Mouse (Mus musculus) cerebellum, adult 11 months (tissue): Measurements from ENCODE around the gene Stk16.
"Not testable (repeated sequence)": the region's sequence is repeated elsewhere in the genome, so short reads cannot be mapped to it uniquely, and the experiment has no call there.

Experiments used
- DNase-seq: peaks from one replicate; pipeline ENCODE4 v3.0.0; 2022

Stk16 gene

DNA sequence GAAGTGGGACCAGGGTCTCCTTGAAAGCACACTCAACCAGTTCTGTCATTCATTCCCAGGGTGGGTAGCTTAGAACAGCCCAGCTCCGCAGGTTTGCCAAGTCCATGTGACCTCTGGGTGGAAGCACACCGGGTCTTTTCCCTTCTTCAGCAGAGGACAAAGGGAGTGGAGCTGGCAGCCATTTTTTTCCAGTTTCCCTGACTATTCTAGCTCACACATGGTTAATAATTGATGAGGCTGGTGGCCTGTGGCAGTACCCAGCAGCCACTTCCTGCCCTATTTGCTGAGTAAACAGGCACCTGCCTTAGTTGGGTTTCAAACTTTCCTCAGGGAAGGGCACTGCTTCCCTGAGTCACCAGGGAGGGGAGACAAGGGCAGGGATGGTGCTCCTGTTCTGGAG, 3.8 kb downstream of the Stk16 start:
- DNase-seq = no peak

DNA sequence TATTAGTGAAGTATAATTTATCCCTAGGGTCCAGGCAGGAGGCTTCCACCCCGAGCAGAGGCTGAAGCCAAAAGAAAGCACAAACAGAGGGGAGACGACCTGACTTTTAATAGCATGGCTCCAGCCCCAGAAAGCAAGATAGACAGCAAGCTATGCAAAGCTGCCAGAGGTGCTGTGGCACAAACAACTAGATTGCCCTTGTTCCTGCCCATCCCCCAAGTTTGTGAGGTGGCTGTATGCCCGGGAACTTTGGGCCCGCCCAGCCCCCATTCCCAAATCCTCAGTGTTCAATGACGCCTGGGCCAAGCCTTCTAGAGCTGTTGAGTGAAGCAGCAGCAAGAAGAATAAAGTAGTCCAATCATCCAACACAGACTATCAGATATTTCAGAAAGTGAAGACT, 4.2 kb downstream of the Stk16 start:
- DNase-seq = no peak

DNA sequence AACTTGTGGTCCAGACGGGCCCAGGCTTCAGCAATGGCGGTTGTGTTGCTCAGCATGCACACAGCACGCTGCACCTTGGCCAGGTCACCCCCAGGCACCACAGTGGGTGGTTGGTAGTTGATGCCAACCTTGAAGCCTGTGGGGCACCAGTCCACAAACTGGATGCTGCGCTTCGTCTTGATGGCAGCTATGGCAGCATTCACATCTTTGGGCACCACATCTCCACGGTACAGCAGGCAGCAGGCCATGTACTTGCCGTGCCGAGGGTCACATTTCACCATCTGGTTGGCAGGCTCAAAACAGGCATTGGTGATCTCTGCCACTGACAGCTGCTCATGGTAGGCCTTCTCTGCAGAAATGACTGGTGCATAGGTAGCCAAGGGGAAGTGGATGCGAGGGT, 5.1 kb downstream of the Stk16 start:
- no peak for DNase-seq

DNA sequence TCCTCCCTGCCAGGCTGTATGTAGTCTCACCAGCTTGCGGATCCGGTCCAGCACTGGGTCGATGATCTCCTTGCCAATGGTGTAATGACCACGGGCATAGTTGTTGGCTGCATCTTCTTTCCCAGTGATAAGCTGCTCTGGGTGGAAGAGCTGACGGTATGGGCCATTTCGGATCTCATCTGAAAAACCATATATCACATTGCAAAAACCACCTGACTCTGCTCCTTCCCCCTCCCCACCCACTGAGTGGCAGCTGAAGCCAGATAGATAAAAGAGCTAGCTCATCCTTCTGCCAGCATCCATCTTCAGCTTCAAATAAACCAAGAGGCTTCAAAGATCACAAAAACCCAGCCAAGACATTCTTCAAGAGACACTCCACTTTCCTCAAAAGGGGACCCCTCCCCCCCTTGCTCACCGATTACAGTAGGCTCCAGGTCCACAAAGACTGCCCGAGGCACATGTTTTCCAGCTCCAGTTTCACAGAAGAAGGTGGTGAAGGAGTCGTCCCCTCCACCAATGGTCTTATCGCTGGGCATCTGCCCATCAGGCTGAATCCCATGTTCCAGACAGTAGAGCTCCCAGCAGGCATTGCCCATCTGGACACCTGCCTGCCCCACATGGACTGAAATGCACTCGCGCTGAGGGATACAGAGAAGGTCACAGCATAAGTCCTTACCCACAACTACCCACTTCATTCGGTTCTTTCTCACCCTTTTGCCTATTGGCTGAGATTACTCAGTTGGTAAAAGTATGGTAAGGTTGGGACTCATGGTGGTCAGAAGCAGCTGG, 6.4 kb downstream of the Stk16 start:
- no peak for DNase-seq

DNA sequence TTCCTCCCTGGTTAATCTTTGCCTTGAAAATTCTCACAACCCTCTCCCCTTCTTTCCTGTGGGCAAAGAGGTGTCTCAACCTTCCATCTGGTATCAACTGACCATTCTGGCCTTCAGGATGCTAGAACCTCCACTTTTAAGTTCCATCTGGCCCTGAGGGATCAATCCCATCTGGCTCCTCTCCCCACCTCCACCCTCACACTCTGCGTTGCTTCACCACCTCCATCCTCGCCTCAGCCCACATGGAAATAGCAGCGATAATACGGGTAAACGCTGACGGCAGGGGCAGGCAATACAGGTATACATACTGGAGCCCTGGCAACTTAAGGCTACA, 7.2 kb downstream of the Stk16 start:
- DNase-seq = peak; percentile 57

DNA sequence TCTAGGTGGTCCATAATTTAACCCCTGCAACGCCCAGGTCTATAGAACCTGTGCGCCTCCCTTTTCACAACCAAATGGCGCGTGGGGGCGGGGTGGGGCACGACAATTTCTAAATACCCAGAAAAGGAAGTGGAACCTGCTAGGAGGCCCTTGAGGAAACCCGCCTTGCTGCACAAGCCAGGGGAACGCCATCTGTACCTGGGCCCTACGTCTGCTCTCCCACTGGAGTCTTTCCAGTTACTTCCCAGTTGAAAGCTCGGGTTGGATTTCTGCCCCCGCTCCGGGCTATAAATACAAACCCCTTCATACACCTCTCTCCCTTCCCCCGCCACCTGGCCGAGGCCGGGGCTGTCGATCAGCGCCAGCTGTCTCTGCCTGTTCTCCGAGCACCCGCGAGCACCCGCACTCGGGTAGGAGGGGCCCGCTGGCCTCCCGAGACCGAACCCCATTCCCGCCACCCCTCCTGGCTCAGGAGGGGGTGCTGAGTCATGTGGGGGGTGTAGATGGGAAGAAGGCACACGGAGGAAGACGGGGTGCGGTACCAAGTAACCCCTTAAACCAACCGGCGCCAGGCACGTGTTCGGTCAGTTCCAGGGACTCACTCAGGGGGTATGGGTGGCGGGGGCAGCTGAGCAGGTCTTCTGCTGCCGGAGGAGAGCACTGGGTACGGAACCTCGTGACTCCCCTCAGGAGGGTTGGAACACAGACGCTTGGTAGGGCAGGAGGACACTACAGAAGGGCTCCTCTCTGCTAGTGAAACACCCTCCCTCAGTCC, 7.8 kb downstream of the Stk16 start:
- peak; percentile 90 for DNase-seq

DNA sequence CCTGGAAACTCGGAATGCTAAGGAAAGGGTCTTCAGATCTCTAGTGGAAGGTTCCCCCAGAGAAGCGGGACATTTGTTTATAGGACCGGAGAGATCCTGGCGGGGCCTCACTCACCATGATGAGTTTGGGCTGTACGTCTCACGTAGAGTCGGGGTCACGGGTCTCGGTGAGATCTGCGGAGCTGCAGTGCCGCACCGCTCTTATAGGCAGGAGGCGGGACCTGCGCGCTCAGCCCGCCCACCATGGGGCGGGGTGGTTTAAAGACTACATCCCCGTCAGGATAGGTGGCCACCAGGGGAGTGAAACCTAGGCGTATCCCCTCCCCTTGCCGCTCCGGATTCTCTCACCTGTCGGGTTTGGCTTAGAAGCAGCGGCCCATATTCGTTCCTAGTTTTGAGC, 8.4 kb downstream of the Stk16 start:
- peak; percentile 97 for DNase-seq

DNA sequence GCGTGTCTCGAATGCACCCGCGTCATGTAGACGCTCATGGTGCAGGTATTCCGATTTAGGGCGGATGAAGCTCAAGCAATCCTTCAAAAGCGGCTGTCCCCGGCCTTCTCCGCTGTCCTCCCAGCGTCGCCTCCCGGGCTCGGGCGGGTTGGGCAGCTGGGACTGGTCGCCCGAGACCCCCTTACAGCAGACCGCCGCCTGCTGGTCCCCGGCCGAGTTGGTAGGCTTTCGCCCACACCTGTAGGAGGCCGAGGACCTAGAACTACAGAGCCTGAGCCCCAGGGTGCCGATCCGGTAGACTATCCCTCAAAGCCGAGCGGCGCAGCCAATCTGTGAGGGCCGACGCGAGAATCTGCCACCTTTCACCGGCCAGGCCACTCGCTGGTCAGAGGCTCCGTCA, 8.9 kb downstream of the Stk16 start, which contains the start of gene Tuba4a:
Gene Tuba4a (minus strand): TSS at position 335 of the 400 bp plus-strand sequence.
- no peak for DNase-seq

DNA sequence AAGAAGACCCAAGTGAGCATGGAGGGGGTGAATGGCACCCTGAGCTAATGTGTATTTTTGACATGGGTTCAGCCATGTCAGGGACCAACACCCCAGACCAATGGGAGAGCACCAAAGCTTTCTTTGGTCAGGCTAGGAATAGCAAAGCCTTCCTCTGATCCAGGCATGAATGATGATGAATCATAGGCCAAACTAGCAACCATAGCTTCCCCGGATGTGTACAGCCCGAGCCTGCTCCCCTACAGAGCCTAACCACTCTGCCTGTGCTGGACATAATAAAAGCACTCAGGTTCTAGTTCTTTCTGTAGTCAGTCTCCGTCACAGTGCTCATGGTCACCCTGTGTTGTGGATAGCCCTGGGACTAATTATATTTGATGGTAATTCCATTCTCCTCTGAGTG, 10.9 kb downstream of the Stk16 start:
- DNase-seq = no peak

DNA sequence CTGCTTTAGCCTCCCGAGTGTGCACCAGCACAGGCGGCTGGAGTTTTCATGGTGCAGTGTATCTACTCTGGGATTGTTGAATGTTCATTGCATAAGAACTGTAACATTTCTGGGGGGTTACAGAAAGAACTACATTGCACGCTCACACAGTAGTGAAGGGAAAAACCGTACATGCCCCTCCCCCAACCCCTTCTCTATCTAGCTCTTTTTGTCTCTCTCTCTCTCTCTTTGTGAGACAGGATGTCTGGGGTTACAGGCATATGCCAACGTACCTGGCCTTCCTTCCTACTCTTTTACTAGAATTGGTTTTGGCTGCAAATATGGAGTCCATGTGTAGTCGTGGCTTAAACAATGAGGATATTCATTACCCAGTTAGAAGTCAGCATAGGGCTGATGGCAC, 12.3 kb downstream of the Stk16 start:
- DNase-seq = no peak

DNA sequence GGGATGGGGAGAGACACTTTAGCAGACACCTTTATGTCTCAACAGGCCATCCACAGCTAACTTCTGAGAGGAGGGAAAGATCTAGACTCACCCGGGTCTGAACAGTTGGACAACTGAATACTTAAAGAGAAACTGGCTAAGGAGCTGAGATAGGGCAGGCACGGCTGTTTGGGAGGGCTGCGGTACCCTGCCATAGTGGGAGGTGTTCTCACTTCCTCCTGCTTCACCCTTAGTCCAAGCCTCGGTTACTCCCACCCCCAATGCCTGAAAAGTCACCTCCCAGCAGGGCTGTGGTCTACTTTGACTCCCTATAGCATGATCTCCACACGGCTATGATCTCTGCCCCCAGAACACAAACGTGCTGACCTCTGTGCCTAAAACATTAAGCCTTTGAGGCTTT, 12.9 kb downstream of the Stk16 start:
- no peak for DNase-seq

DNA sequence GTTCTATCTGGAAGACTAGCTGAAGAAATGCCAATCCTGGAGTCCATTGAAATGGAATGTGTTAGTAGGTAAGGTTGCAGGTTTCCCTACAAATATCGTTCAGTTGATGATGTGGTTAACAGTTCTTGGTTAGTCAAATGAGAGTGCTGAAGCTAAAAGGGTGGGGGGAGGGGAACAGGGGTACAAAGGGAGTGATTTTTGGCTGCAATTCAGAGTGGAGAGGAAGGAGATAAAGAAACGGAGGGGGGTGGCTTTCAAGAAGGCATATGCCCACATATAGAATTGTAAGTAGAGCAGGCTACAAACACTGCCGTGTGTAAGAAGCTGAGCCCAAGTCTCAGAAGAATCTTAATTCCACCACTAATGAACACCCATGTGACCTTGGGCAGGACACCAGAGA, 14.8 kb downstream of the Stk16 start:
- no peak for DNase-seq

DNA sequence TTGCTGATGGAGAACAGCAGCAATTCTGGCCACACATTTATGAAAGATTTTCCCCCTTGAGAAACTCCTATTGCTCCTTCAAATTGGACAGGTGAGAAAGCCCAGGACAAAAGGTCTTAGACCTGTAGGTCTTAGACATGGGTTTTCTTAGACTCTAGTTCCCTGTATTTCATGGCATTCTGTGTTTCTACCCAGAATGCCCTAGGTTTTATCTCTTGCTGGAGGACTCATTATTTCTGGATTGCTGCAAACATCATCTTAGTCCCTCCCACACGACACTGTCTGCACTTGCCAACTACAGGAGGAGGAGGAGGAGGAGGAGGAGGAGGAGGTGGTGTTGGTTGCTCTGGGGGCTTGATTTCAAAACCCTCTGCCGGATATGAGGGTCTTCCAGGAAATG, 15.5 kb downstream of the Stk16 start:
- DNase-seq = no peak

DNA sequence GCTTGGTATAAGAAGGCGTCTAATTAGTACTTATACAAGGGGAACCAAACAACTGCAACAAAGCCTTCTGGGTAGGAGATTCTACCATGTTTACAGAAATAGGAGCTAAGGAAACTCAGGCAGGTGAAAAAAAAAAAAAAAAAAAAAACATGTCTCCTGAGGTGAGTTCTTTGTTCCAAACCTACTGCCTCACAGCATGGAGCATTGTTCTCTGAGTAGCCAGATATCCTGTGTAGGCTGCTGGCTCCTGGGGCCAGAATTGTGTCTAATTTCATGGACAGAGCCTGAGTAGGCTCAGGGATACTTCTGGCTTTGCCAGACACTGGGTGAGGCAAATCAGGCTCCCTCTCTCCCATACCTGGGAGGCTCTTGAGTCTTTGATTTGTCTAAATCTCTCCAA, 17.0 kb downstream of the Stk16 start:
- no peak for DNase-seq

DNA sequence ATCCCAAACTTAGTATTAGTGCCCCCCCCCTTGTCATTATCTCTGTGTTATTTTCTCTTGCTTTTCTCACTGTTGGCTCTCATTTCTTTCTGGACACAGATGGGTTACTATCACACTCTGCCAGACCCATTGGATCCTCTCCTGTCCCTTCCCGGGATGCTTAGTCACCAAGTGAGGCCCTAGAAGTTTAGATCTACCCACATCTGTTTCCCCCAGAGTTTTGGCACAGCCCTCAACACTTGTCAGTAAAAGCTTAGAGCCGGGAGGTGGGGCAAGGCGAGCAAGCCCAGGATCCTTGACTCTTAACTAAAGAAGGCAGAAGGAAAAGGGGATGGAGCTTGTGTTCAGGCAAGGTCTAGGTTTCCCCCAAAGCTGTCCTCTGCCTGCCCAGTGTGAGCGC, 18.5 kb downstream of the Stk16 start:
- DNase-seq = no peak

DNA sequence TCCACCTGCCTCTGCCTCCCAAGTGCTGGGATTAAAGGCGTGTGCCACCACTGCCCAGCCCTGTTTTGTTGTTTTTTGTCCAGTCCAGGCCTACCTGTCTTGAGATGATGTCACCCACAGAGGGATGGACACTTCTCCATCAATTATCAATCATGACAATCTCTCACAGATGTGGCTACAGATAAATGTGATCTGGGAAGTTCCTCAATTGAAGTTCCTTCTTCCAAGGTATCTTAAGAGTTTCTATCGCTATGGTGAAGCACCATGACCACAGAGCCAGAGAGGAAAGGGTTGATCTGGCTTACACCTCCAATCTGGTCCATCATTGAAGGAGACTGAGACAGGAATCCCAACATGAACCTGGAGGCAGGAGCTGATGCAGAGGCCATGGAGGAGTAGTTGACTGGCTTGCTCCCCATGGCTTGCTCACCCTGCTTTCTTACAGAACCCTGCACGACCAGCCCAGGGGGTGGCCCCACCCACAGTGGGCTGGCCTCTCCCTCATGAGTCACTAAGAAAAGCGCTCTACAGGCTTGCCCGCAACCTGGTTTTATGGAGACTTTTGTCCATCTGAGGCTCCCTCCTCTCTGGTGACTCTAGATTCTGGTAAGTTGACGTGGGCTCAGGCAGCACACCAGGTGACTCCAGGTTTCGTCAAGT, 19.8 kb downstream of the Stk16 start:
- no peak for DNase-seq

DNA sequence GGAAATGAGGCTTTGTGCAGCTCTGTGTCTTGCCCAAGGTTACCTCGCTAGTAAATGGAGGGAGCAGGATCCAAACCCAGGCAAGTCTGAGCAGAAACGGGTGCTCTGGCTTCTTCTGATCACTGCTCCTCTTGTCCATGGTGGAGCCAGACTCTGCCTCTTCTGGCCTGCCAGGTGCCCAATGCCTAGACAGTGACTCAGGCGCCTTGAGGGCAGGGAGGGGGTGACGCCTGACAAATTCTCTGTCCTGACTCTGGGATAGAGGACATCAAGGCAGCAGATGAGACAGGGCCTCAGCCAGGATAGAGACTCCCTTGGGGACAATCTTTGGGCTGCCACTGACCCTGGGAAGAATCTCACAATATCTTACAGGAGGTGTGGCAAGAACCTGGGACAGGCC, 20.6 kb downstream of the Stk16 start:
- DNase-seq = no peak

DNA sequence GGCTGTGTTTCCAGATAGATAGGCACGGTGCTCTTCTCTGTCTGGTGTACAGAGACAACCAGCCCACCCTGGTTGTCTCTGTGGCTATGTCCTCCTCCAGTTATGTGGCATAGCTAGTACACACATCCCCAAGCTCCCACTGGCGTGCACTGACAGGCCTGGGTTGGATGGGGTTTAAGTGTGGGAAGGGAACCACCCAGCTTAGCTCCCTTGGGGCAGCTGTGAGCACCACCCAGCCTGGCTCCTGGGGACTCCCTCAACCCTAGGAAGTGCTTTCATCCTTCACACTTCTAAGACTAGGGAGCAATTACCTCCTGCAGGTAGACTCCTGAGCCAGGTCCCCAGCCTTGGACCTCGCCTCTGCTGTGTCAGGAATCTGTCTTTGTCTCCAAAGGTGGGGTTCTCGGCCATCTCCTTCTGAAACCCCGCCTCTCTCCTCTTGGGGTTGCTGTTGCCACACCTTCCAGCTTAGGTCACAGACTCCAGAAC, 21.1 kb downstream of the Stk16 start, which contains the start of gene A630095N17Rik:
Gene A630095N17Rik (minus strand): TSS at position 439 of the 489 bp plus-strand sequence.
- DNase-seq = no peak

DNA sequence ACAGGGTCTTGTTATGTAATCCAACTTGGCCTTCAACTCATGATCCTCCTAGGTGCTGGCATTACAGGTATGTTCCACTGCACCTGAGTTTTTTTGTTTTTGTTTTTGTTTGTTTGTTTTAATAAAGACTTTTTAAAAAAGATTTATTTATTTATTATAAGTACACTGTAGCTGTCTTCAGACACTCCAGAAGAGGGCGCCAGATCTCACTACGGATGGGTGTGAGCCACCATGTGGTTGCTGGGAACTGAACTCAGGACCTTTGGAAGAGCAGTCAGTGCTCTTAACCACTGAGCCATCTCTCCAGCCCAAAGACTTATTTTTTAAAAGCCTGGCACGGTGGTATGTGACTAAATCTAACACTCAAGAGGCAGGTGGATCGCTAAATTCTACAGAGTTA, 21.9 kb downstream of the Stk16 start:
- not testable (repeated sequence) for DNase-seq

DNA sequence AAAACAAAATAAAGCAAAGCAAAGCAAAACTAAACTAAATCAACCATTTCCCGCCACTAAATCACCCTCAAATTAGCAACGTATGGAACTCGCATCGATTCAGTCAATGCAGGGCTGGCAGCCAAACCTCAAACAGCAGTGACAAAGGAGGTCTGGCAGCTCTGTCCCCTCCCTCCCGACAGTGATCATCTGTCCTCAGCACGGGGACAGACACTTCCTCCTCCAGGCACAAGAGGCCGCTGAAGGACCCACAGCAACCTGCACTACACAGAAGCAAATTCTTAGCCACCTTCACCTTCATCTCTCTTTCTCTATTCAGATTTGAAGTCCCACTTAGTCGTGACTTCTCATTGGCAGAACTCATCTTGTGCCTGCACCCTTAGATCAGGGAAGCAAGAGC, 24.0 kb downstream of the Stk16 start:
- peak; percentile 77 for DNase-seq

DNA sequence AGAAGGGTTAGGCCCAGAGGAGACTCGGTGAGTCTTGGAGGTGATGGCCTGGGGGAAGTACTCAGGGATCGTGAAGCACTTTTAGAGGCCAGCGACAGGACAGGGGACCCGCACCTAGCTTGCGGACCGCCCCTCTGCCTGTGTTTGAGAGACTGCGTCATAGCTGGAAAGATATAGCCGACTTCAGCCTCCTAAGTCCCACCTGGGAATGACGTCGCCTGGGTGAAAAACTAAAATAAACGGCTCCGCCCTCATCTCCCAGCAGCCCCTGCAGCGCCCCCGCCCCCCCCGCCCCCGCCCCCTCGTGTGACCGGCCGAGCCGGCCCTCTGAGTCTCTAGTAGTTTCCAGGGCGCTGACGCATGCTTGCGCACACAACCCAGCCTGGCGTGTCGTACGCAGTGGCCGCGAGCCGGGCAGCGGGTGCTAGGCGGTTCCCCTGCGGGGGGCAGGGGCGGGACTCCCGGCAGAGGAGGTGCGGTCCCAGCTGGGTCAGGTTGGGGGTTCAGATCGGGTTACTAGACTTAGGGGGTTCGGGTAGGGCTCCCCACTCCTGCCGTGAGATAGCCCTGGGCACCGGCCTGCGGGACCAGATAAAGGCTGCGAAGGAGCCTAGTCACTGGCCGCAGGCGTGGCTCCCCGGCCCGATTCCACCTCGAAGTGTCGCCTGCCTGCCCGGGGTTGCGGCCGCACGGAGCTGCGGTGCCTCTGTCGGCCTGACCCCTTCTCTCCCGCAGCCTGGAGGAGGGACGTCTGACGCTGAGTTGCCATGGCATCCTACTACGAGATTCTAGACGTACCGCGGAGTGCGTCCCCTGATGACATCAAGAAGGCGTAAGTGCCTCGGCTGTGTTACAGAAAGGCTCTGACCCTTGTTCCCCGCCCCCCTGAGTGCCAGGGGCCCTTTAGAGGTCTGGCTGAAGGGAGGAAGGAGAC, 25.7 kb downstream of the Stk16 start, which contains the start of gene Dnajb2:
Gene Dnajb2 (plus strand): TSS at position 290 of the 934 bp plus-strand sequence.
- DNase-seq = peak; percentile 87

DNA sequence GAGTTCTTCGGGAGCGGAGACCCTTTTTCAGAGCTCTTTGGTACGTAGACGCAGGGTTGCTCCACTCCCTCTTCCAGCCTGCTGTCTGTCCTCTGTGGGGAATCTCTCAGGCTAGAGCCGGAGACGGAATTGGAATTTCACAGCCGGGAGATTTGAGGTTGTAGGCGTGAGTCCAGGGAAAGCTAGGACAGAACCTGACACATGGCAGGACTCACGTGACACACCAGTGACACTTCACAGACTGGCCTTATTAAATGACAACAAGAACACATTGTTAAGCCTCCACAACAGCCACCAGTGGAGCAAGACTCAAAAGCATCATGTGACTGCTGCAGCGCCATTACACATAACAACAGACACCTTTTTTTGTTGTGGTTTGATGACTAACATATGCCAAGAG, 29.0 kb downstream of the Stk16 start:
- DNase-seq = no peak
